Mouse (Mus musculus) ES-Bruce4 (cell line): Measurements from ENCODE around the gene Kbtbd6. TPM values are rescaled to one million over a fixed set of nuclear protein-coding genes. Genes with fewer than 3 reads are reported as not detected.
A peak's percentile ranks its signal among the peaks of the same experiment; 100 is the strongest.
"Not testable (repeated sequence)": the region's sequence is repeated elsewhere in the genome, so short reads cannot be mapped to it uniquely, and the experiment has no call there.

Source experiments
- H3K27ac ChIP-seq: 2 replicates; pipeline ENCODE4 v1.5.1; 2012; ENCODE audit warnings: low read length, inconsistent platforms; ENCODE audit not compliant: insufficient read depth
- H3K27me3 ChIP-seq: 2 replicates; pipeline ENCODE4 v1.6.1; 2012; ENCODE audit warnings: mild to moderate bottlenecking, low read length, inconsistent platforms; ENCODE audit not compliant: control insufficient read depth, poor library complexity, insufficient read depth, severe bottlenecking
- H3K36me3 ChIP-seq: 2 replicates; pipeline ENCODE4 v1.6.1; 2012; ENCODE audit warnings: inconsistent platforms, mild to moderate bottlenecking, low read length, moderate library complexity; ENCODE audit not compliant: control insufficient read depth, poor library complexity, insufficient read depth, severe bottlenecking
- H3K4me1 ChIP-seq: one replicate; pipeline ENCODE4 v1.8.1; 2011; ENCODE audit warnings: low read length; ENCODE audit not compliant: control insufficient read depth, insufficient read depth
- H3K4me3 ChIP-seq: 2 replicates; pipeline ENCODE4 v1.5.1; 2011; ENCODE audit warnings: low read depth, mild to moderate bottlenecking, low read length
- H3K9ac ChIP-seq: 2 replicates; pipeline ENCODE4 v1.6.1; 2012; ENCODE audit warnings: low read depth, mild to moderate bottlenecking, inconsistent platforms; ENCODE audit not compliant: poor library complexity, severe bottlenecking
- H3K9me3 ChIP-seq: replicated peaks from 2 replicates; pipeline ENCODE4 v1.6.1; 2012; ENCODE audit warnings: mild to moderate bottlenecking, low read length, inconsistent platforms; ENCODE audit not compliant: control insufficient read depth, poor library complexity, insufficient read depth, severe bottlenecking
- CTCF ChIP-seq: IDR thresholded peaks from one replicate; pipeline ENCODE4 v1.8.1; 2011; ENCODE audit warnings: low read depth, low read length
- EP300 ChIP-seq: IDR thresholded peaks from 2 replicates; pipeline ENCODE4 v1.6.1; 2011; ENCODE audit warnings: low read depth, low read length; ENCODE audit not compliant: insufficient read depth
- POLR2A ChIP-seq: IDR thresholded peaks from one replicate; pipeline ENCODE4 v1.8.1; 2011; ENCODE audit warnings: low read length; ENCODE audit not compliant: insufficient read depth
- polyA plus RNA-seq: library from polyadenylated mRNA; stranded (reverse); fragments of >200 nt; gene quantifications from 2 replicates; pipeline ENCODE4 v1.2.4, GENCODE M21; 2011; ENCODE audit warnings: low read depth; ENCODE audit not compliant: missing spikeins, insufficient read depth, insufficient read length

Kbtbd6 gene
- polyA plus RNA-seq, 1 experiment, result 1.7 TPM

DNA sequence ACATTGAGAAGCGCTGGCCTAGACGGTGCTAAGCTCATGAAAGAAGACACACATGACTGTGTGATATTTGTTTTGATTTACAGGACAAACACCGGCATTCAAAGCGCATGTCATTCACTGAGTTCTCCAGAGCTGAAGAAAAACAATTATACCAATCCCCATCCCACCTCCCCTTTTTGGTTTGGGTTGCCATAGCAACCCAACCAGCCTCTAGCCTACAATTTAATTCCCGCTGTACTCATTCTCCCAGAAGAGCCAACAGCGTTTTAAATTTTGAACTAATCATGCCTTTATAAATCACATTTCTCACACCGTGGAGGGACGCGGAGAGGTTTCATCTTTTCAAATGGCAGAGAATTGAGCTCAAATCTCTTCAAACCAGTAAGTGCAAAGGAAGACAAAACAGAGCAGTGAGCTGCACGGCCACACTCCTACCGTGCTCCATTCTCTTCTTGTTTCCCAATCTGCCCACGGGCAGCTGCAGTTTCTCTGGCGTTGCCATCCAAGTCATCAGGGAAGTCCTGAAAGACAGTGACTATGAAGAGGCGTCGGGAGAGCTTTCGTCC is 6.5 kb upstream of the Kbtbd6 start:
- no peak overlapping the region for H3K4me3 ChIP-seq
- H3K9me3 ChIP-seq, result no peaks in the 10 kb centered on the region
- no peak overlapping the region for H3K27ac ChIP-seq
- TF ChIP-seq EP300 (no peak), CTCF (no peak), POLR2A (no peak)
- no peak overlapping the region for H3K9ac ChIP-seq
- H3K36me3 ChIP-seq, result no peaks in the 10 kb centered on the region
- H3K27me3 ChIP-seq, result no peaks in the 10 kb centered on the region
- H3K4me1 ChIP-seq, result no peaks in the 10 kb centered on the region

DNA sequence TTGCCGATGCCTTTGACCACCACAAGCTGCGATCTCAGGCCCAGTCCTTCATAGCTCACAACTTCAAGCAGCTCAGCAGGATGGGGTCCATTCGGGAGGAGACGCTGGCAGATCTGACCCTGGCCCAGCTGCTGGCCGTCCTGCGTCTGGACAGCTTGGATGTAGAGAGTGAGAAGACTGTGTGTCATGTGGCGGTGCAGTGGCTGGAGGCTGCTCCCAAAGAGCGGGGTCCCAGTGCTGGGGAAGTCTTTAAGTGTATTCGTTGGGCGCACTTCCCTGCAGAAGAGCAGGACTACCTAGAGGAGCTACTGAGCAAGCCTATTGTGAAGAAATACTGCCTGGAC is 928 bp downstream of the Kbtbd6 start:
- H3K36me3 ChIP-seq, result not testable (repeated sequence)

DNA sequence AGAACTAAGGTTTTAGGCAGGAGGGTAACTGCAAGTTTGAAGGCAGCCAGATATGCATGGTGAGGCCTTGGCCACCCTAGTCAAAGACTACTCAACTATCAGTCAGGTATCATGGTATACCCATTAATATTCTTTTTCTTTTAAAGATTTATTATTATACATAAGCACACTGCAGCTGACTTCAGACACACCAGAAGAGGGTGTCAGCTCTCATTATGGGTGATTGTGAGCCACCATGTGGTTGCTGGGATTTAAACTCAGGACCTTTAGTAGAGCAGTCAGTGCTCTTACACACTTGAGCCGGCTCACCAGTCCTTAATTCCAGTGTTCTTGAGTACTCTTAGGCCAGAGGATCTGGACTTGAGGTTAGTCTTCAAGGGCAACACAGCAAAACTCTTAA is 8.8 kb downstream of the Kbtbd6 start:
- Histone ChIP-seq H3K27me3 (no peaks in the 10 kb centered on the region), H3K36me3 (peaks cover 8% of the 10 kb centered on the region)

More for the DNA sequence above, 928 bp downstream of the Kbtbd6 start:
- H3K4me3 ChIP-seq, result 0 out of 2 replicates have a peak overlapping the region, but pooled peaks have one; percentile 16
- H3K27ac ChIP-seq, H3K27me3 ChIP-seq, H3K9me3 ChIP-seq, H3K4me1 ChIP-seq, H3K9ac ChIP-seq: not testable (repeated sequence)

DNA sequence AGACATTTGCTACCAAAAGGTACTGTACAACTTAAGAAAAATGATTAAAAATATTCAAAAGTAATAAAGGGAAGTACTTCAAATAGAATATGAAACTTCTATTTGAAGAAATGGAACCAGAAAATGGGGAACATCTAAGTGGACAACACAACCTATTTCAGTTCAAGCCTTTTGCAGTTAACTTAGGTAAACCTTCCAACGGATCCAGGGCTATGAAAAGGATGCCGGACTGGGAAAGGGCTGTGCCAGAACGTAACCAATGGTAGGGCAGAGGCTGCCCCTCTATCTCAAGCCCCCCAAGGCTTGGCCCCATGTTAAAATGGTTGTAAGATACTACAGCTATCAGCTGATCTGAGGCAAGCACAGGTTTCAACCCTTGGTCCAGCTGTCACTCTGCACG is 9.4 kb downstream of the Kbtbd6 start:
- peaks cover 12% of the 10 kb centered on the region for H3K36me3 ChIP-seq
- H3K9ac ChIP-seq, result no peak overlapping the region
- H3K4me1 ChIP-seq, result no peaks in the 10 kb centered on the region
- TF ChIP-seq POLR2A (no peak), CTCF (no peak), EP300 (no peak)
- no peaks in the 10 kb centered on the region for H3K27me3 ChIP-seq
- H3K9me3 ChIP-seq, result no peaks in the 10 kb centered on the region
- H3K27ac ChIP-seq, result no peak overlapping the region
- no peak overlapping the region for H3K4me3 ChIP-seq

More for the DNA sequence above, 8.8 kb downstream of the Kbtbd6 start:
- Histone ChIP-seq H3K4me3 (no peak overlapping the region), H3K9ac (no peak overlapping the region), H3K9me3 (no peaks in the 10 kb centered on the region), H3K27ac (no peak overlapping the region), H3K4me1 (no peaks in the 10 kb centered on the region)
- TF ChIP-seq EP300, result no peak
- TF ChIP-seq CTCF, result no peak
- TF ChIP-seq POLR2A, result no peak

DNA sequence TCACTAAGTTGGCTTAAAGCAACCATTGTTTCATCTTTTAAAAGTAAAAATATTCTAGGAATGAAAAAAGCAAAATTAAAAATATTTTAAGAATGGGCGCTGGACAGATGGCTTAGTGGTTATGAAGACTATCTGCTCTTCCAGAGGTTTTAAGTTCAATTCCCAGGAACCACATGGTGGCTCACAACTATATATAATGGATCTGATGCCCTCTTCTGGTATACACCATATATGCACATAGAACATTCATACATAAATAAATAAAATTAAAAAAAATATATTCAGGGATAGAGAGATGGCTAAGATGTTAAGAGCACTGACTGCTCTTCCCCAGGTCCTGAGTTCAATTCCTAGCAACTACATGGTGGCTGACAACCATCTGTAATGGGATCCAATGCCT is 14.0 kb downstream of the Kbtbd6 start:
- H3K27ac ChIP-seq, result no peak overlapping the region
- no peaks in the 10 kb centered on the region for H3K27me3 ChIP-seq
- H3K4me1 ChIP-seq, result no peaks in the 10 kb centered on the region
- no peak overlapping the region for H3K4me3 ChIP-seq
- H3K9me3 ChIP-seq, result no peaks in the 10 kb centered on the region
- TF ChIP-seq CTCF (no peak), POLR2A (no peak), EP300 (no peak)
- no peak overlapping the region for H3K9ac ChIP-seq
- peaks cover 28% of the 10 kb centered on the region for H3K36me3 ChIP-seq

DNA sequence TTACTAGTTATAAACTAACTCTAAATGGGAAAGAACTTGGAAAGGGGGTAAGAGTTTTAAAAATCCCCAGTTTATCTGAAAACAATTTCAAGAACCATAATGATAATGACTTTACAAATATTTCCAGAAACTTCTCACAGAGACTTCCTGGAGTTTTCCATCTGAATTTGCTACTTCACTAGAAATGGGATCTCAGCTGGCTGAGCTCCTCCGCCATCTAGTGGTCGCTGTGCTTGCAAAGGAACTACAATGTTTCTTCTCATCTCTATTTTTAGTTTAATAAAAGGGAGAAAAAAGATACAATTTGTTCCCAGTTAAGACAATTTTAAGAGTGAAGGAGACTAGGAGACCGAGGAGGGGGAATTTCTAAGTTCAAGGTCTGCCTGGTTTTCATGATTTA is 16.0 kb downstream of the Kbtbd6 start:
- no peaks in the 10 kb centered on the region for H3K4me1 ChIP-seq
- H3K9me3 ChIP-seq, result no peaks in the 10 kb centered on the region
- H3K27me3 ChIP-seq, result no peaks in the 10 kb centered on the region
- H3K36me3 ChIP-seq, result peaks cover 35% of the 10 kb centered on the region
- no peak overlapping the region for H3K27ac ChIP-seq
- TF ChIP-seq EP300 (no peak), POLR2A (no peak), CTCF (peak; percentile 66)
- H3K4me3 ChIP-seq, result no peak overlapping the region
- H3K9ac ChIP-seq, result no peak overlapping the region
